Mouse (Mus musculus) heart, embryonic 15.5 days (tissue): ENCODE data around the gene Pygo2. TPM values are rescaled to one million over a fixed set of nuclear protein-coding genes. Genes with fewer than 3 reads are reported as not detected.

Experiments
- ATAC-seq: fragments of 200-750 bp; cut with Nextera tagmentation; replicated peaks from 2 replicates; pipeline ENCODE4 v1.8.0; 2017; ENCODE audit warnings: low read depth, moderate TSS enrichment; ENCODE audit not compliant: insufficient number of reproducible peaks, insufficient read depth, low FRiP score
- H3K27ac ChIP-seq: fragments of 300-500 bp; sonication (generic); 2 replicates; pipeline ENCODE4 v1.5.1; 2015; ENCODE audit warnings: mild to moderate bottlenecking, inconsistent platforms
- H3K27me3 ChIP-seq: fragments of 300-500 bp; sonication (generic); 2 replicates; pipeline ENCODE4 v1.6.1; 2015; ENCODE audit warnings: inconsistent platforms
- H3K36me3 ChIP-seq: fragments of 300-500 bp; sonication (generic); 2 replicates; pipeline ENCODE4 v1.6.1; 2015; ENCODE audit warnings: mild to moderate bottlenecking, inconsistent platforms
- H3K4me1 ChIP-seq: fragments of 300-500 bp; sonication (generic); replicated peaks from 2 replicates; pipeline ENCODE4 v1.6.1; 2015; ENCODE audit warnings: inconsistent platforms
- H3K4me2 ChIP-seq: fragments of 300-500 bp; sonication (generic); 2 replicates; pipeline ENCODE4 v1.6.1; 2015; ENCODE audit warnings: inconsistent platforms, mild to moderate bottlenecking, moderate library complexity
- H3K4me3 ChIP-seq: fragments of 300-500 bp; sonication (generic); 2 replicates; pipeline ENCODE4 v1.5.1; 2015; ENCODE audit warnings: mild to moderate bottlenecking, inconsistent platforms
- H3K9ac ChIP-seq: fragments of 300-500 bp; sonication (generic); 2 replicates; pipeline ENCODE4 v1.6.1; 2015; ENCODE audit warnings: mild to moderate bottlenecking, inconsistent platforms
- H3K9me3 ChIP-seq: fragments of 300-500 bp; sonication (generic); replicated peaks from 2 replicates; pipeline ENCODE4 v1.6.1; 2016; ENCODE audit warnings: inconsistent platforms
- WGBS: fragments of 180-500 bp; shearing (Covaris S2); methylation state at CpG from one replicate; pipeline ENCODE4 v1.1.7; 2015; ENCODE audit warnings: mixed read lengths; 5-methylcytosine and 5-hydroxymethylcytosine counted together
- polyA plus RNA-seq: library from polyadenylated mRNA; unstranded; fragments of >200 nt; fragmentation: Nextera tagmentation; extraction: Ambion mirVana; gene quantifications from 2 replicates; pipeline ENCODE4 v1.2.1, GENCODE M21; 2015

Pygo2 gene
- polyA plus RNA-seq, 1 experiment from 2014 or later = 21.1 TPM

- Histone ChIP-seq H3K36me3 (no peaks in the 10 kb centered on the region), H3K4me2 (peak within 1 kb of the TSS; percentile 96), H3K27me3 (no peaks in the 10 kb centered on the region), H3K4me3 (peak within 1 kb of the TSS; percentile 73), H3K9me3 (no peaks in the 10 kb centered on the region), H3K4me1 (peaks cover 53% of the 10 kb centered on the region), H3K9ac (peak within 1 kb of the TSS; percentile 63), H3K27ac (peak within 1 kb of the TSS; percentile 94)
- ATAC-seq = peak; percentile 51
- under 1% methylated on average over 39 of the region's 42 CpGs for WGBS
Observed at GRCm38 (mm10) chr3:89394006-89394893, 35.8 kb upstream of the Pygo2 start, which contains the start of gene Zbtb7b. Gene Zbtb7b, minus strand, starts transcription at chr3:89394776.

- Histone ChIP-seq H3K4me1 (peaks cover 48% of the 10 kb centered on the region), H3K36me3 (no peaks in the 10 kb centered on the region), H3K27ac (peak overlapping the region; percentile 94), H3K9ac (peak overlapping the region; percentile 63), H3K4me3 (peak overlapping the region; percentile 73), H3K9me3 (no peaks in the 10 kb centered on the region), H3K27me3 (no peaks in the 10 kb centered on the region), H3K4me2 (peak overlapping the region; percentile 96)
- peak; percentile 9; the same call in 1 of the 2 replicates for ATAC-seq
- under 1% methylated on average over 11 of the region's 12 CpGs for WGBS
Observed at GRCm38 (mm10) chr3:89394894-89395256, 35.1 kb upstream of the Pygo2 start.

- no peak for ATAC-seq
- peaks cover 43% of the 10 kb centered on the region for H3K4me1 ChIP-seq
Observed at GRCm38 (mm10) chr3:89395419-89395805, 34.6 kb upstream of the Pygo2 start.

GRCm38 (mm10) chr3:89395806-89396653, 34.0 kb upstream of the Pygo2 start:
- no peaks in the 10 kb centered on the region for H3K36me3 ChIP-seq
- WGBS = under 1% methylated on average over 44 of the region's 44 CpGs
- H3K4me3 ChIP-seq = peak overlapping the region; percentile 73
- no peaks in the 10 kb centered on the region for H3K9me3 ChIP-seq
- peak overlapping the region; percentile 96 for H3K4me2 ChIP-seq
- H3K27me3 ChIP-seq = no peaks in the 10 kb centered on the region
- peak overlapping the region; percentile 94 for H3K27ac ChIP-seq
- ATAC-seq = no peak
- H3K4me1 ChIP-seq = peaks cover 37% of the 10 kb centered on the region
- H3K9ac ChIP-seq = peak overlapping the region; percentile 63

More at GRCm38 (mm10) chr3:89395419-89395805, 34.6 kb upstream of the Pygo2 start:
- WGBS = 3% methylated on average over 10 of the region's 10 CpGs
- H3K27ac ChIP-seq = peak overlapping the region; percentile 94
- peak overlapping the region; percentile 63 for H3K9ac ChIP-seq
- no peaks in the 10 kb centered on the region for H3K9me3 ChIP-seq
- H3K36me3 ChIP-seq = no peaks in the 10 kb centered on the region
- H3K4me3 ChIP-seq = peak overlapping the region; percentile 73
- H3K4me2 ChIP-seq = peak overlapping the region; percentile 96
- no peaks in the 10 kb centered on the region for H3K27me3 ChIP-seq

GRCm38 (mm10) chr3:89396654-89397005, 33.4 kb upstream of the Pygo2 start:
- H3K36me3 ChIP-seq = peaks cover 3% of the 10 kb centered on the region; the same call in 1 of the 2 replicates
- peak overlapping the region; percentile 94 for H3K27ac ChIP-seq
- ATAC-seq = no peak
- peak overlapping the region; percentile 96 for H3K4me2 ChIP-seq
- 0% methylated on average over 4 of the region's 4 CpGs for WGBS
- H3K9ac ChIP-seq = peak overlapping the region; percentile 63
- no peaks in the 10 kb centered on the region for H3K27me3 ChIP-seq
- peak overlapping the region; percentile 73 for H3K4me3 ChIP-seq
- H3K4me1 ChIP-seq = peaks cover 31% of the 10 kb centered on the region
- no peaks in the 10 kb centered on the region for H3K9me3 ChIP-seq

- peaks cover 34% of the 10 kb centered on the region for H3K36me3 ChIP-seq
- no peak overlapping the region for H3K27ac ChIP-seq
- no peak for ATAC-seq
- no peaks in the 10 kb centered on the region for H3K27me3 ChIP-seq
- H3K9ac ChIP-seq = no peak overlapping the region
- H3K9me3 ChIP-seq = no peaks in the 10 kb centered on the region
- no peak overlapping the region for H3K4me3 ChIP-seq
- peaks cover 8% of the 10 kb centered on the region for H3K4me1 ChIP-seq
- 84% methylated on average over 7 of the region's 7 CpGs for WGBS
- H3K4me2 ChIP-seq = no peak overlapping the region
Observed at GRCm38 (mm10) chr3:89401329-89401728, 28.7 kb upstream of the Pygo2 start.

- peaks cover 39% of the 10 kb centered on the region for H3K36me3 ChIP-seq
- no peaks in the 10 kb centered on the region for H3K27me3 ChIP-seq
- no peak within 1 kb of the TSS for H3K4me3 ChIP-seq
- no peak within 1 kb of the TSS for H3K4me2 ChIP-seq
- H3K9ac ChIP-seq = no peak within 1 kb of the TSS
- H3K27ac ChIP-seq = no peak within 1 kb of the TSS
- H3K4me1 ChIP-seq = no peaks in the 10 kb centered on the region
- no peaks in the 10 kb centered on the region for H3K9me3 ChIP-seq
- no peak for ATAC-seq
- WGBS = 74% methylated on average over 5 of the region's 5 CpGs
Observed at GRCm38 (mm10) chr3:89402693-89403092, 27.3 kb upstream of the Pygo2 start, which contains the start of gene Lenep. Gene Lenep, minus strand, starts transcription at chr3:89402793.

- Histone ChIP-seq H3K36me3 (peaks cover 37% of the 10 kb centered on the region), H3K9ac (no peak overlapping the region), H3K4me1 (peaks cover 8% of the 10 kb centered on the region), H3K4me2 (no peak overlapping the region), H3K27ac (no peak overlapping the region), H3K27me3 (no peaks in the 10 kb centered on the region), H3K9me3 (no peaks in the 10 kb centered on the region), H3K4me3 (no peak overlapping the region)
- no peak for ATAC-seq
- 90% methylated on average over 6 of the region's 6 CpGs for WGBS
Observed at GRCm38 (mm10) chr3:89406887-89407286, 23.1 kb upstream of the Pygo2 start.

GRCm38 (mm10) chr3:89408448-89408847, 21.6 kb upstream of the Pygo2 start:
- 63% methylated on average over 16 of the region's 16 CpGs for WGBS
- Histone ChIP-seq H3K4me2 (no peak overlapping the region), H3K9ac (no peak overlapping the region), H3K4me1 (peaks cover 8% of the 10 kb centered on the region), H3K27me3 (no peaks in the 10 kb centered on the region), H3K4me3 (no peak overlapping the region), H3K9me3 (no peaks in the 10 kb centered on the region), H3K36me3 (peaks cover 27% of the 10 kb centered on the region), H3K27ac (no peak overlapping the region)
- ATAC-seq = no peak

GRCm38 (mm10) chr3:89409701-89410100, 20.3 kb upstream of the Pygo2 start:
- Histone ChIP-seq H3K4me3 (no peak overlapping the region), H3K4me2 (no peak overlapping the region), H3K27ac (no peak overlapping the region), H3K9ac (no peak overlapping the region), H3K27me3 (no peaks in the 10 kb centered on the region), H3K4me1 (peaks cover 8% of the 10 kb centered on the region), H3K9me3 (no peaks in the 10 kb centered on the region), H3K36me3 (peaks cover 23% of the 10 kb centered on the region)
- ATAC-seq = no peak
- WGBS = 91% methylated on average over 3 of the region's 3 CpGs

GRCm38 (mm10) chr3:89410864-89411263, 19.1 kb upstream of the Pygo2 start:
- 72% methylated on average over 10 of the region's 10 CpGs for WGBS
- Histone ChIP-seq H3K4me2 (peak overlapping the region; percentile 80), H3K27ac (peak overlapping the region; percentile 29; the same call in 1 of the 2 replicates), H3K36me3 (peaks cover 26% of the 10 kb centered on the region), H3K4me3 (peak overlapping the region; percentile 64), H3K9me3 (no peaks in the 10 kb centered on the region), H3K27me3 (no peaks in the 10 kb centered on the region), H3K9ac (peak overlapping the region; percentile 62), H3K4me1 (peaks cover 8% of the 10 kb centered on the region)
- no peak for ATAC-seq
